Mouse (Mus musculus) Patski (cell line): ENCODE data around the gene Lrrc27. TPM values are rescaled to one million over a fixed set of nuclear protein-coding genes. Genes with fewer than 3 reads are reported as not detected.

Experiments used
- ATAC-seq: fragments of 100-300 bp; one replicate; pipeline ENCODE4 v1.8.0; 2021
- CTCF ChIA-PET: fragments of 350-600 bp; sonication (Branson Sonifier 250); formaldehyde crosslinking; loops from one replicate; lab custom pipeline; 2022; ENCODE audit warnings: inconsistent platforms; lab: Charles Lee
- POLR2A ChIA-PET: fragments of 350-600 bp; sonication (Branson Sonifier 250); formaldehyde crosslinking; loops from one replicate; lab custom pipeline; 2022; ENCODE audit warnings: antibody characterized with exemption, inconsistent platforms; lab: Charles Lee
- DNase-seq: peaks from one replicate; pipeline ENCODE4 v3.0.0-alpha.2; 2011; ENCODE audit warnings: low read depth, low spot score
- H3K27me3 ChIP-seq: fragments of 371-371 bp; one replicate; pipeline ENCODE4 v1.5.1; 2021
- CTCF ChIP-seq: fragments of 100-300 bp; IDR thresholded peaks from one replicate; pipeline ENCODE4 v1.5.1; 2021
- in situ Hi-C: fragments of 300-500 bp; cut with MboI; formaldehyde crosslinking; loops from 3 replicates; pipeline ENCODE4 v1.11.1; 2018; ENCODE audit warnings: low pct_unique_long_range_greater_than_20kb, mixed read lengths
- polyA plus RNA-seq: library from polyadenylated mRNA; unstranded; gene quantifications from one replicate; pipeline ENCODE4 v1.2.3, GENCODE M21; 2021

Lrrc27 gene
- polyA plus RNA-seq, 1 experiment from 2014 or later = 4.6 TPM

GRCm38 (mm10) chr7:139187771-139188633 lies 24.8 kb upstream of the Lrrc27 start:
- in situ Hi-C loops = no loop called here
- ChIA-PET CTCF (interaction anchor here (0.9 kb wide), 1 partner anchor 13 kb away, joined by 3 read pairs; no protein-coding TSS in a partner anchor), POLR2A (no interaction called here)
- ATAC-seq = peak; percentile 26
- no peak for TF ChIP-seq CTCF
- DNase-seq = no peak
- H3K27me3 ChIP-seq = peaks cover 26% of the 10 kb centered on the region

GRCm38 (mm10) chr7:139188634-139189207 lies 24.1 kb upstream of the Lrrc27 start:
- in situ Hi-C loops = no loop called here
- H3K27me3 ChIP-seq = peaks cover 26% of the 10 kb centered on the region
- ATAC-seq (no peak), DNase-seq (no peak)
- TF ChIP-seq CTCF = no peak
- POLR2A ChIA-PET = no interaction called here
- CTCF ChIA-PET = interaction anchor here (0.9 kb wide), 1 partner anchor 12 kb away, joined by 3 read pairs; no protein-coding TSS in a partner anchor

- in situ Hi-C loops = no loop called here
- peaks cover 26% of the 10 kb centered on the region for H3K27me3 ChIP-seq
- ChIA-PET POLR2A (no interaction called here), CTCF (interaction anchor here (1.2 kb wide), 1 partner anchor 72 kb away, joined by 3 read pairs; no protein-coding TSS in a partner anchor)
- no peak for ATAC-seq
- no peak for TF ChIP-seq CTCF
- DNase-seq = no peak
Observed at GRCm38 (mm10) chr7:139190616-139191015, 22.2 kb upstream of the Lrrc27 start.

DNA sequence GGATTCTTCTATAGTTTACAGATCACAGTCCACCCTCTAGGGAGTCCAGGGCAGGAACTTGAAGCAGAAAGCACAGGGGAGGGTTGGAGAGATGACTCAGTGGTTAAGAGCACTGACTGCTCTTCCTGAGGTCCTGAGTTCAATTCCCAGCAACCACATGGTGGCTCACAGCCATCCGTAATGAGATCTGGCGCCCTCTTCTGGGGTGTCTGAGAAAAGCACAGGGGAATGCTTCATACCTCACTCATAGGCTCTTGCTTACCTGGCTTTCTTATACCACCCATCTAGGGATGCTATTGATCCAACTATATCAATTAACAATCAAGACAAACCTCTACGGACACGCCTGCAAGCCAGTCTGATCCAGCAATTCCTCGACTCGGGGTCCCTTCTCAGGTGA lies 21.2 kb upstream of the Lrrc27 start:
- ATAC-seq (no peak), DNase-seq (no peak)
- TF ChIP-seq CTCF = no peak
- ChIA-PET POLR2A (interaction anchor here (0.5 kb wide), 1 partner anchor 33 kb away, joined by 3 read pairs; no protein-coding TSS in a partner anchor), CTCF (interaction anchor here (1.5 kb wide), 1 partner anchor 86 kb away, joined by 3 read pairs; no protein-coding TSS in a partner anchor)
- H3K27me3 ChIP-seq = peaks cover 24% of the 10 kb centered on the region
- in situ Hi-C loops = no loop called here

DNA sequence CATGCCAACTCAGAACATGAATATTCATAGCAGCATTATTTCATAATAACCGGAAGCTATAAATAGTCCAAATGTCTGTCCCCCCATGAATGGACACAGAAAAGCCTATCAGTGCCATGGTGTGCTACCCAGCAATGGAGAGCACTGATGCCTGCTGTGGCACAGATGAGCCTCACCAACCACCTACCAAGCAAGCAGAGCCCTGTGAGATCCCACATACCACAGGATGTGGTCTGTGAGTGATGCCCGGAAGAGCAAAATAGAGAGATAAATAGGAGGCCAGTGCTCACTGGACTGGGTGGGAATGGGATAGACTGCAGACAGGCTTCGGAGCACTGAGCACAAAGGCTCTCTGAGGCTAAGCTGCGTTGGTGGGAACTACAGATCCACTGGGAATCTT lies 15.8 kb upstream of the Lrrc27 start:
- in situ Hi-C loops = loop anchor here (5.0 kb wide), 1 partner anchor 75 kb away; no protein-coding TSS in a partner anchor
- peaks cover 7% of the 10 kb centered on the region for H3K27me3 ChIP-seq
- ChIA-PET POLR2A (no interaction called here), CTCF (interaction anchor here (1.3 kb wide), 1 partner anchor 10 kb away, joined by 3 read pairs; no protein-coding TSS in a partner anchor)
- ATAC-seq (peak; percentile 87), DNase-seq (no peak)
- TF ChIP-seq CTCF = no peak

DNA sequence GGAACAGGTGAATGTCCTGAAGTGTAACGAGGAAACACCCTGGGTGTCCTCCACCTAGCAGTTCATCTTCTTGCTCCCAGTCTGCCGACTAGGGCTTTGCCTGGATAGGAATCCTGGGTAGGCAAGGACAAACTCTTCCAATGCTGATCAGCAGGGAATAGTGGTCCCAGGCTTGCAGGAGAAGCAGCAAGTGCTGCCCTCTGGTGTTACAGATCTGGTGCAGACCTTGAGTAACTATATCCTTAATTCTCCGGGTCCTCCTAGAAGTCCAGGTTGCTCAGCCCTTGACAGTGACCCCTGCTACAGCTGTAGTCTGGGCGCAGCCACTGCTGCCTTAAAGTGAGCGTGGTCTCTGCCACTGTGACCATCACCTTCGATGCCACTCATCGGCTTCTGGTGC lies 12.7 kb upstream of the Lrrc27 start:
- ATAC-seq = peak; percentile 66
- in situ Hi-C loops = loop anchor here (25.0 kb wide), 1 partner anchor 363 kb away; the partner anchor contains the start of genes Mapk1ip1 and Ppp2r2d
- no peak for DNase-seq
- peak; percentile 76 for TF ChIP-seq CTCF
- POLR2A ChIA-PET = no interaction called here
- CTCF ChIA-PET = interaction anchor here (0.9 to 2.4 kb wide), 7 partner anchors 11 to 132 kb away, joined by 3 to 15 read pairs (median 3); no protein-coding TSS in a partner anchor
- H3K27me3 ChIP-seq = peaks cover 19% of the 10 kb centered on the region

- in situ Hi-C loops = loop anchor here (25.0 kb wide), 1 partner anchor 364 kb away; the partner anchor contains the start of genes Mapk1ip1 and Ppp2r2d
- POLR2A ChIA-PET = no interaction called here
- no peak for TF ChIP-seq CTCF
- no peak for DNase-seq
- CTCF ChIA-PET = interaction anchor here (0.9 to 2.4 kb wide), 6 partner anchors 12 to 133 kb away, joined by 3 to 15 read pairs (median 4); no protein-coding TSS in a partner anchor
- no peak for ATAC-seq
- peaks cover 19% of the 10 kb centered on the region for H3K27me3 ChIP-seq
Observed at GRCm38 (mm10) chr7:139201209-139201608, 11.6 kb upstream of the Lrrc27 start.

GRCm38 (mm10) chr7:139208023-139208772 lies 4.6 kb upstream of the Lrrc27 start:
- POLR2A ChIA-PET = no interaction called here
- TF ChIP-seq CTCF = peak; percentile 89
- ATAC-seq (peak; percentile 76), DNase-seq (no peak)
- peaks cover 8% of the 10 kb centered on the region for H3K27me3 ChIP-seq
- CTCF ChIA-PET = interaction anchor here (0.8 to 2.1 kb wide), 4 partner anchors 11 to 92 kb away, joined by 3 to 7 read pairs (median 6); no protein-coding TSS in a partner anchor
- in situ Hi-C loops = loop anchor here (25.0 kb wide), 1 partner anchor 371 kb away; the partner anchor contains the start of genes Mapk1ip1 and Ppp2r2d

DNA sequence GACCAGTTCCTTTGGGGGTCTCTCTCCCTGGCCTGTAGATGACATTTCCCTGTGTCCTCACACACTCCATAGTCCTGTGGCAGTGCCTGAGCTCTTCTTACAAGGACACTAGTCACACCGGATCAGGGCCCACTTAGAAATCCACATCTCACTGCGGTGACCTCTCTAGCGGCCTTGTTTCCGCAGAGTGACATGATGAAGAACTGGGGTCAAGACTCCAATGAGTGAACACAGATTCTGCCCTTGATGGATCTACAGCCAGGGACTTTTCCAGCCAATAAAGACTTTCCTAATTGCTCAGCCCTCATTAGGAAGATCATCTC lies 4.1 kb upstream of the Lrrc27 start:
- ATAC-seq (no peak), DNase-seq (no peak)
- in situ Hi-C loops = loop anchor here (25.0 kb wide), 1 partner anchor 371 kb away; the partner anchor contains the start of genes Mapk1ip1 and Ppp2r2d
- ChIA-PET POLR2A (interaction anchor here (0.7 kb wide), 1 partner anchor 64 kb away, joined by 3 read pairs; no protein-coding TSS in a partner anchor), CTCF (interaction anchor here (1.7 to 2.1 kb wide), 3 partner anchors 25 to 91 kb away, joined by 5 to 7 read pairs (median 7); no protein-coding TSS in a partner anchor)
- peaks cover 7% of the 10 kb centered on the region for H3K27me3 ChIP-seq
- TF ChIP-seq CTCF = no peak
